Mouse (Mus musculus) gastrocnemius, postnatal 10 days (tissue): ENCODE measurements around the gene Kif16b. TPM values are rescaled to one million over a fixed set of nuclear protein-coding genes. Genes with fewer than 3 reads are reported as not detected.
A peak's percentile ranks its signal among the peaks of the same experiment; 100 is the strongest.

ENCODE experiments used
- DNase-seq: peaks from one replicate; pipeline ENCODE4 v3.0.0; 2021; ENCODE audit warnings: mixed read lengths
- total RNA-seq, 2 experiments: library from RNA; stranded (reverse); gene quantifications; 2 replicates each; pipeline ENCODE4 v1.2.3; 2021

Gene Kif16b
- total RNA-seq, 2 experiments from 2014 or later = 23.9 to 24.5 TPM

DNA sequence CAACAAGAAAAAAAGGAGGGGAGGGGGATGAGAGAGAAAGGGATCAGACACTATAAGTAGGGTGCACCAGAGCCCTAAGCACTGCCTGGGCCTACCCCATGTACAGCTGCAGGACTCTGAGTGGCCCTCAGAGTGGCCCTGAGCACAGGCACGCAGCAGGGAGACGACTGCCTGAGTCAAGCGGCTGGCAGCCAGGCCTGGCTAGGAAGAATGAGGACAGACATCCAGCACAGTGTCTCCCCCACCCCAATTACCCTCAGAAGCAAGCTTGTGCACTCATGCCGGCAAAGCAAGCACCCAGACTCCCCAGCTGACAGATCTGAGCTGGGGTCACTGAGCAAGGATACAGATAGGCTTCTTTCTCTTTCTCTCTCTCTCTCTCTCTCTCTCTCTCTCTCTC lies 25.4 kb downstream of the Kif16b start:
- no peak for DNase-seq

DNA sequence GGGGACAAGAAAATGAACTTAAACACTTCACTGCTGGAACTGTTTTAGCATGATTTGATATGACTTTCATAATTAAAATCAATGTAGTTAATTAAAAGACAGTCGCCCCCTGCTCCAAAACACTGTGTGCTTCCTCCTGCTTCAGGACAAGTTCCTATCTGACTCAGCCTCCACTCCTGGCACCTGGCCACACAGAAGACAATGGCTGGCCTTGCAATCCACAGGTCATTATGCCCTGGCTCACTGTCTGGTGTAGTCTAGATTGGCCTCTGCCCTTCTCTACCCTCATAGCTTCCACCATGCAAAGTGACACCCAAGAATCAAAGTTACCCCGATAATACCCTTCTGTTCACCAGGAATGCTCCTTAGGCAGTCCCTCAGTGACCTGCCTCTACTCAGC lies 26.8 kb downstream of the Kif16b start:
- no peak for DNase-seq

DNA sequence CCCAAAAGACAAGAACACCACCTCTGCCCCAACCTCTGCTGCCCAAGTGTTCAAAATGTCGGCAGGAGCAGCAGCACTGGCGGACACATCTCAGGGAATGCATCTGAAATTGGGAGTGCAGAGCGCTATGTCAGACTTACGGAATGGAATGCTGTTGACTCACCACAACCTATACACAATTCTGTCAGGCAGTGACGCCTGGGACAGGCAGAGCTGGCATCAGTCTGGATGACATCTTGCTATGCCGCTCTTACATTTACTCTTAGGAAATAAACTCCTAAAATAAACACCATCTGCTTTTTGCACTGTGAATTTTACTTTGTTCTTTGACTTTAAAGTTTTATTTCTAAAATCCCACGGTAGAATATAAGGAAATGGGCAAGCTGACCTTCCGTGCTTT lies 31.3 kb downstream of the Kif16b start:
- no peak for DNase-seq

DNA sequence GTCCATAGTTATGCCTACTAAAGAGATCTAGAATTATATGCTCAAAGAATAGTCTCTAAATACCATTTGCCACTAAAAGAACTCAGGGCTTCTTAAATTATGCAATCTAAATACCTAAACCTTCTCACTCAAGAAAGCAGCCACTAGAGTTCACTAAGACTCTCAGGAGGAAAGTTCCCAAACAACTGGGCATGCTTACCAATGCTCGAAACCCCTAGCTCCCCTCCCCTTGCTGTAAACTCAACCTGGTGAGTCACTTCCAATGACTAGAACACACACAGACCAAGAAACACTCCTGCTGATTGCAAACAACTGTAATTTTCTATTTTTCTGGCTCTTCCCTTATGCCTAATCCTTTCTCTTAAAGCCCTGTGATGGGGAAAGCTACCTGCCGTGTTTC lies 33.9 kb downstream of the Kif16b start:
- DNase-seq = no peak

DNA sequence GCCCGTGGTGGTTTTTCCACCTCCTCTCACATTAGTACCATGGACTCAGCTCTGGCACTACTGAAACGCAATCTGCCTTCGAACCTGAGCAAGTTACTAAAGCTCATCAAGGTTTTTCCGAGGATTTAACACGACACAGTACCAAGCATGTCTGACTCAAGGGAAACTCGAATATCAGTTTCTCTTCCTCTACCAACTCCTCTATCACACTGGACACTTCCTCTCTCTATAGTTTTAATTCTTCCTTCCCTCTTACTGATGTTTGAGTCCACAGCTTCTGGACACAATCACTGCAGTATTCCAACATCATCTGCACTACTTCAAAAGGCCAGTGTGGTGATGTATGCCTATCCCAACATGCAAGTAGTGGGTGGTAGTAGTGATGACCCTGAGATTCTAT lies 40.3 kb downstream of the Kif16b start:
- DNase-seq = no peak

DNA sequence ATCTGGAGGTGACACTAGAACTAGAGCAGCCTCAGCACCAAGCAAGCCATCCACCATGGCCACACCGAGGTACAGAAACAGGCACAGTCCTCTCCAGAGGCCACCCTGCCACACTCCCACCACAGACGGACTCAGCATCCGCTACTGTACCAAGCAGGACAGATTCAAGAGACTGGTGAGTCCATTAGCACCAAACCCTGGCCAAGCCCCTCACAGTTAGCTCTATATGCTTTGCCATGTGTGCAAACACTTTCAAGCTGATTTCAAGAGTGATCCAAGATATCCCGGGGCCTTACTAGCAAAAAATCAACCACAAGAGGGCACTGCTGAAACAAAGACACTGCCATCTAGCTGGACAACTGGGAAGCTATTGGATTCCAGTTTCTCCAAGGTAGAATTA lies 41.9 kb downstream of the Kif16b start:
- DNase-seq = peak; percentile 32

DNA sequence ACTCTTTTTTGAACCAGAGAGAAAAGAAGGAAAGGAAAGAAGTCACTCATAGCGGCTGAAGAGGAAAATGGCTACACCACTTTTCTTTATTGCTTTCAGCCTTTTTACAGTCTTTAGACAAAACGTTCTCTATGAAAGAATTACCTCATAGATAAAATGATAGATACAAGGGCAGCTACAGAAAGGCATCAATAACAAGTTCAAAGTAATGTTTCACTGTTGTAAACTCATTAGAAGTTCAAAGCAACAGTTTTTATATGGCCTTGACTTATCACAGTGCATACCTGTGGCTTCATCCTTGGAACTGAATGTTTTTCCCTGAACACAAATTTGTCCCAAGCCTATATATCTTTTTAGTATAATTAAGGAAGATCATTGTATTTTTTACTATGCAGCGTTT lies 62.6 kb downstream of the Kif16b start:
- no peak for DNase-seq

DNA sequence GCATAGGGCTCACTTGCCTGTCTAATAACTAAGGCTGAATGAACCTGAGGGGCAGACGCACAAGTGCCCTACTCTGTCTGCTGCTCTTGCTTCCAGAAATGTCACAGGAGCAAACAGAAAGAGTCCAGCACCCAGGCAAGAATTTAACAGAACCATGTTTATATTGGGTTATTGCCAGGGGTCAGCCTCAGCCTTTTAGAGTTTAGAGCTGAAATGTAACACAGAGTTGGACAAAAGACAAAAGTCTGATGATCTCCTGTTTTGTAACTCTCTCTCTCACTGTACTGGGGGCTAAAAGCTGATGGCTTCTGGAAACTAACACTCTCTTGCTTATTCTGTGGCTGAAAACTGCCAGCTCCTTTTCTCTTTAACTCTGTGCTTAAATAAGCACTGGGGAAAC lies 63.2 kb downstream of the Kif16b start:
- no peak for DNase-seq

DNA sequence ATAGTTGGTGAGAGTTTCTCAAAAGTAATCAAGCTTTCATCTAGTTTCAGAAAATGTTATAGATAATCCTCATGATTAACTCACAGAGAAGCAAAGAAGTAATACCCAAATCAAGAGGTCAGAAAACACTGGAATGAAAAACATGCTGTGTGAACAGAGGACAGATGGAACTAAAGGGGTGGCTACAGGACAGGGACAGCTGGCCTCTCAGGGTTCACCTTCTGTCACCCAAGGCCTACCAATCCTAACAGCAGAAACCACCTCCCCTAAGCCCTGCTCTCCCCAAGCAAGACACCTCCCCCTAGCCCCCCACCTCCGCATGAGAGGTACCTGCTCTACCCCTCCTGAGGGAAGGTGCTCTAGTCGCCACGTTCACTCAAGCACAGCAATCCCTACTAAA lies 66.6 kb downstream of the Kif16b start:
- DNase-seq = no peak

DNA sequence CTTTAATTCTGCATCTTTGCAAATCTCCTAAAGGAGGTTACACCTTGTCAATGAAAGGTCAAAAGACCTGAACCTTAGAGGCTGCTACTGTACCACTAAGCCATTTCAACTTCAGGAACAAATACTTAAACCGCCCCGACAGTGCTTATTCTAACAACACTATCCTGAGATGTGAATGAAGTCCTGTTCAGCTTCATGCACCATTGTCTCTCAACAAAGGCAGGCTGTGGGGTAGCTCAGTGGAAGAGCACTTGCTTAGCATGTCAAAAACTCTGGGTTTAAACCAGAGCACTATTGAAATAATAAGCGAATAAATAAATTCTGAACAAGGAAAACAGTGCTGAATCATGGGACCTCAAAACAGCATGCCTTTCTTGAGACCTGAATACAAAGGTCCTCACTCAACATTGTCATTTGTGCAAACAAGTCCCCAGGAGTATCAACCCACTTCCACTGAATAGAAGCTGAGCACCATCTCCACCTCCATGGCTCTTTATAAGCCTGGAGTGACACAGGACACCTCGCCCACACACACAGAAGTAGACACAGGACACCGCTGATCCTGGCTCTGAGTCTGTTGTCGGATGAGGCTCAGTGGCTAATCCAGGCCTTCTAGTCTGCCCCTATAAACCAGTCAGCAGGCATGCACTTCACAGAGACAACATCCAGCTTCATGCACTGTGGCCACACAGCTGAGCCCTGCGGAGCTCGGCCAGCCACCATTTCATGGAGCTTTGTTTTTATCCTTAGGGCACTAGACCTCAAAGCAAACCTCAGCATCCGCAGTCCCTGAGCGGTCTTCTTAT lies 68.5 kb downstream of the Kif16b start:
- no peak for DNase-seq

DNA sequence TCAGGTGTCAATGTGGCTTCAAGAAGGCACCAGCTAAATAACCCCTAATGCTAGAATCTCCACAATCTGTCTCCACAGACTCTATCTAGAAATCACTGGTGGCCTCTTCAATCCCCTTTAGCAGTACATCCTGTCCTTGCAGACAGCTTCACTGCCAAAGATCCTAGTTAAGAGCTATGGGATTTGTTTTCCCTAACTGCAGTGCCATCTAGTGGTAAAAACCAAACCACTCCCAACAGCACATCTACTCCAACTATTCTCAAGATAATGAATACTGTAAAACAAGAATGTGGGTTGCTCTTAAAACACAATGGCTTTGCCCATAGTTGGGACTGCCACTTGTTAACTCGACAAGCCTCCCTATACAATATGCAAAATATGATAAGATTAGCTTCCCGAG lies 88.3 kb downstream of the Kif16b start:
- no peak for DNase-seq

DNA sequence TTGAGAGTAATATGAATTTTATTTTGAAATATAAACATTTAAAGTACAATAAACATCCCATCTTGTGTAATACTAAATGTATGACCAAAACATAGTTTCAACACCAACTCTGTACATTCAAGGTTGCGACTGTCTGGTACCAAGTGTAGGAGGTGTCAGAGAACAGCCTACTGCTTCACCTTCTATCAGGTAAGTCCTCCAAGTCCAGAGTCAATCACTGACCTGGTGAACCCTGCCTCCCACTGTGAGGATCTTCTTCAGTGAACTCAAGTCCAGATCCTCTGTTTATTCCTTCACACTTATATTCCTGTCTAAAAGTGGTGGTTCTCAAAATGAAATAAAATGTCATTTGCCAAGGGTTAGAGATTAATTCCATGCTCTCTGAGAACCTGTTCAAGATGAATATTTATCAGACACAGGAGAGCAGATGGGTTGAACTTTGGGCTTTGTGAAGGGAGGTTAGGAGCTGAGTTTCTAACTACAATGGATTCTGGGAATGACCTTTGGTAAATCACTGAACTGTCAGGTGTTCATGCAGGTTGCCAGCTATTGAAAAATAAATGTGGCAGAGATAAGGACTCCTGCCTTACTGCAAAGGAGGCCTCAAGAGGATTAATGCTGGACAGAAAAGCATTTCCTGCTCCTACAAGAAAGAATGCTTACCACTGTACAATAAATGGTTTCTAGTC lies 97.4 kb downstream of the Kif16b start:
- no peak for DNase-seq

DNA sequence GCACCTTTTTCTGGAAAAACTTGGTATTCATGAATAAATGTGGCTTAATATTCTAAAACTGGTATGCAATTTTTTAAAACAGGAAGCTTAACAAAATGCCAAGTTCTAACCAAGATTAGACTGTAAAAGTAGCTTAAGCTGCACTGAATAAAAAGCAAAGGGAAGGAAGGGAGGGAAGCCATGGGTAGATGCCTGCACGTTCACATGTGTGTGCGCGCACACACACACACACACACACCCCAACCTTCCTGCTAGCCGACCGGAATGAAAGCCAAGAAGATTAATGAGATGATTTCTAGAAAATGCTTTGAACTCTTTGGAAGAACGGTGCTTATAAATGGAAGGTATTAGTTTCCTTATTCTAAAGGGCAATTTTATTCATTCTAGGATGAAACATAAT lies 104.0 kb downstream of the Kif16b start:
- DNase-seq = no peak

DNA sequence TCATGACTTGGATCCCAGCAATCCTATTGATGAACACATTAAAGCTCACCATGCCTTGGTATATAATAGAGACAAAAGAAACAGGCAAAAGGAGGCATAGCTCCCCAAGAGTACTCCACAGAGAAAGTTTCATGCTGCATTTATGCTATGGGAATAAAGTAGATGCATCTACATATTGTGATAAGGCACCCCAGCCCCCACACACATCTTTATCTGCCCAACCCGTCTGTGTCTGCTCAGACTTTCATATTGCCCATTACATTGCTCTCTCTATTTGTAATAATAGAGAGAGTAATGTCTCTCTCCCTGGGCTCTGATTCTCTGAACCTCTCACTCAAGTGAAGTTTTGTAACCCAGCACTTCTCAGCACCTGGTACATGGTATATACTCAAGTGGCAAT lies 126.0 kb downstream of the Kif16b start:
- no peak for DNase-seq

DNA sequence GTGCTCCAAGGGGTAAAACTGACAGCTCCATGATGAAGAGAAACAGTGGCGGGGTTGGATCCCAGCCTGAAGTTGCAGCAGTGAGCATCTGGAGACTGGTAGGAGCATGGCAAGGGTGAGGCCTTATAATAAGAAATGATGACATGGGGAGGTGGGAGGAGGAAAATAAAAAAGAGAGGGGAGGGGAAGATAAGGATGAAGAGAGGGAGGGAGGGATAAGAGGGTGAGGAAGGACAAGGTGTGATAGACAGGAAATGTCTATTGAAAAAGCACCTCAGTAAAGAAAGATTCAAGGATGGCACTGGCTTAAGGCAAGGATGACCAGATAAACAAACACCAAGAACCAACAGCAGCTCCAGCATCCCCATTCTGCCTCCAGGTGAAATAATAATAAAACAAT lies 126.6 kb downstream of the Kif16b start:
- DNase-seq = no peak

DNA sequence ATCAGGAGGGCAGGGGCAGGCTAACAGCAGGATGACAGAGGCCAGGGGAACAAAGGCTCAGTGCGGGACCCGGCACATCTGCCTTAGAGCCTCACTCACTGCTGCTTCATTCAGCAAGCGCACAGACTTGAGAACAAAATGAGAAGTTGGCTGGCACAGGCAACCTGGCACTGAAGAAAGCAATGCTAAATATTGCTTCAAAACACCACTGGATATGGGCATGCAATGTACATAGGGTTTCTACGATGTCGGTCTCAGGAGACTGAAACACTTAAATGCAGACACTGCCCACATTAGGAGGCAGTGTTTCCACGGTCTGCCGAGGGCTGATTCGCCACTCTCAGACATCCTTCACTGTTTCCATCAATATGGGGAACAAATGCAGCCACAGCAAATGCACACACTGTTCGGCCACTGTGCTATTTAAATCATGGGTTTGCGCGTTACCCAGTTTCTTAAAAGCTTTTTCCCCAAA lies 131.6 kb downstream of the Kif16b start:
- DNase-seq = no peak

DNA sequence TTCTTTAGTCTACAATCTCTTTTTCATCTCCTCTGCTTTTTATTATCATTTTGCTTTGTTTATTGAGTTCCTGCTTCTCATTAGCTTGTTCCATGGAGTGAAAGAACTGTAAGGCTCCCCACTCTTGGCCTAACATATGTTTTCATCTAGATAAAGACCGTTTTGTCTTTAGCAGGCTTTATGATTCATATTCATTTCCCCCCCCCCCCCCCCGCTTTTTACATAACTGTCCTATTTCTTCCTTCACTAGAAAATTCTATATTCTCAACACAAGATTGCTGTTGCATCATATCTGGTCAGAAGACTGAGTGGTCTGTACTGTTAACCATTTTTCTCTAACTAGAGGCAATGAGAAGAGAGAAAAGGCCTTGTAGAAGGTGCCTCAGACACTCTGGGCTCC lies 137.1 kb downstream of the Kif16b start:
- no peak for DNase-seq

DNA sequence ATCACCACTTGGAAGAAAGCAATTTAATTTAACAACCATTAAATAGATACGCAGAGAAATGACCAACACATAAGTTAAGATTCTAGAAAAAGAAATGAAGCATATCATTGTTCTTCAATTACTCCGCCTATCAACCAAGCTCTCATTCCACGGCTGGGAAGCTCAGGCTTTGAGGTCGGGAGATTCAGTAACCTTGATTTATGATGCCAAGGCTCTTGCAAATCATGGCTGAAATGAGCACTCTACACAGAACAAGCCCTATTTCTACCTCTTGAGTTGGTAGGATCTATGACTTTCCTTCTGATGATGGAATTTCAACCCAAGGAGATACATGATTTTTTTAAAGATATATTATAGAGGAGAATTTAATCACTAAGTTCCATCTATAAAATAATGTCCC lies 140.5 kb downstream of the Kif16b start:
- no peak for DNase-seq

DNA sequence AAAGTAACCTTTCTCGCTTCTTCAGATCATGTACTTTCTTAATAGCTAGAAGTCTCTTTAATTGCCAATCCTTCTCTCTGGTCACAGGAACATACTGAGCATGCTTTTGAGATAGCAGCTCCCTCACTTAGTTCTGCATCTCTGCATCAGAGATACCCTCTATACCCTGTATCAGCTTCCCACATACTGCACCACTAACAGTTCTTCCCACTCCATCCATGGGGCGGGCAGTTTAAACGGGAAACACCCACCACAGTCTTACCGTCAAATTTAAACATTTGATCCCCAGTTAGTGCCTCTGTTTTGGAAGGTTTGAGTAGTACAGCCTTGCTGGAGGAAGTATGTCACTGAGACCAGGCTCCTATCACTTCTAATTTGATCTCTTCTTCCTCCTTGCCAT lies 142.1 kb downstream of the Kif16b start:
- DNase-seq = no peak

DNA sequence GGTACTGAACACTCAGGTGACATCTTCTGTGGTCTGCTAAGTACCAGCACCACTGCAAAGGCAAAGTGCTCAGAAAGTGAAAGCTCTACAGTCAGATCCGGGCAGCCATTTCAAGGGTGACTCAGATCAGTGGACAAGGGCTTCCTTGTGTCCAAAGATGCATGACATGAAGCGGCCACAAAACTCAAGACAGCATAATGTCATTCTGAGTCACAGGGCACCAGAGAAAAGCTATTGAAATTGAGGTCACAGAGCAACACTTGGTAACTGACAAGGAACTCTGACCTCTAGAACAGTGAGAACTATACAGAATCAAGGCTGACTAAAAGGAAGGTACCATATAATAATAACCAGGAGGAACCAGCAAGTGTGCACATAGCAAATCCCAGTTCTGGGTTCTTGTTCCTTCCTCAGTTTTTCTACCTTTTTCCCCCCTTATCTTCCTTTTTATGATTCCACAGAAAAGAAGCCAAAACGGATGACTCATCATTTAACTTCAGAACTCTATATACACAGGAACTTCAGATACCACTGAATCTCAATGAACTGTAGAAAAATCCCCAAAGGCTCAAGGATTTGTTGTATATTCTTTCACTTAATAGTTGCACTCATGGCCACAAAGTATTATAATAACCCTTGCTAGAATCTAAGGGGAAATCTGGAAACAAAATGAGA lies 143.1 kb downstream of the Kif16b start:
- DNase-seq = no peak

DNA sequence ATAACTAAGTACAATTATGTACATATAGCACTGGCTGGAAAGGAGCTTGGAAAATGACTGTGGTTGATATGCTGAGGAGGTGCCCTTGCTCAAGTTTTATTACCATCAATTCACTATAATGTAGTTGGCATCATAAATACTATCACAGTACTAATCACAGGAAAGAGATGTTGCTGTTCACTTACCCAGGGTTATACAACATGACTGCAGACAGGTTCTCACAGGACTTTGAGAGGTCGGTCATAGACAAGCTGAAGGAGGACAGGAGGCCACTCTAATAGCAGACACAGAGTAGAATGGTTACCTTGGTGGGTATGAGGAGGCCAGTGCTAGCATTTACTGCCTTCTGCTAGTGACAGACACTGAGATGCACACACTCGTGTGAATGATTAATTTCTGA lies 162.0 kb downstream of the Kif16b start:
- DNase-seq = no peak

DNA sequence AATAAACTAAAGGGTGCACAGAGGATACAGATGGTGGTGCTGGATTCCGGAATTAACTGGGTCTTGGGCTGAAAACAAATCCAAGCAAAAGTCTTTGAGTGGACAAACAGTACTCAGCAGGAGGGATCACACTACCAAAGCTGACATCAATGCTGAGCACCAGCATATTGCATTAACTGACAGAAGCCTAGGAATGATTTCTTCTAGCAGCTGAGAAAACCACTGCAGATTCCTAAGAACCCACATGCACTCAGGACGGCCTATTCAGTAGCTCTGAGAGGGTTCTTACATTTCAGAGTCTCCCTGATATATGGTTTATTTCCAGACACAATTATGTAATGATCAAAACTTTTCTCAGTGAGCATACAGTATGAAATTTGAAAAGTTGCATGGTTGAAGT lies 162.8 kb downstream of the Kif16b start:
- DNase-seq = no peak

DNA sequence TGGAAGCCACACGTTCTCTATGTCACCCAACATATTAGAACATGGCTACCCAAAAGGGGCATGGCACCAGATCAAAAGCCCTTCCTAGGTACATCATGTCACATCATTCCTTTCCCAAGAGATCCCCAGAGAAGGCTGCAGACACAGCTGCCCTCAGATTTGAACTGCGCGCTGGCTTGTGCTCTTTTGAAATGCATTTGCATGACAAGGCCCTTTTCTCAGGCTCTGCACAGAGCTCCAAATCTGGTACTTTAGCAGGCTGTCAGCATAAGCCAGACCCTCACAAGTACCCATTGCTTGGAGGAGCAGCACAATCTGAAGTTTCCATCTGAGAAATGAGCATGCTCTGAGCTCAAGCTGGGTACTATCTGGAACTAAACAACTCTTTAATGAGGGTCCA lies 165.6 kb downstream of the Kif16b start:
- no peak for DNase-seq

DNA sequence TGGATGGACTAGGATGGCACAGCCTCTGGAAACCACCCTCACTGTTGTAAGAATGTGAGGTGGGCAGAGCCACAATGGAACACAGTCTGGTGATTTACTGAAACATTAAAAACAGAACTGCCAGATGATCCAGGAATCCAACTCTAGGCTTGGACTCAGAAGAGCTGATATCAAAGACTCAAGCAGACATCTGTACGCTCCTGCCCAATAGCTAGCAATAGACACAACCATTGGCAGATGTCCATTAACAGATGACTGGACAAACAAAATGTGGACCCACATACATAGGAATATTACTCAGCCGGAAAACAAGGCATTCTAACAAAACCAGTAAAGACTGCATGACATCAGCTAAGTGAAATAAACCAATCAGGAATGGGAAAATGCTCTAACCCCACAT lies 167.3 kb downstream of the Kif16b start:
- no peak for DNase-seq
